Mouse (Mus musculus) kidney, adult 8-10 months (tissue): ENCODE measurements around the gene Gm20696.

ENCODE experiments used
- DNase-seq, 2 experiments: peaks; one replicate each; pipeline ENCODE4 v3.0.0; 2022

Gene Gm20696

DNA sequence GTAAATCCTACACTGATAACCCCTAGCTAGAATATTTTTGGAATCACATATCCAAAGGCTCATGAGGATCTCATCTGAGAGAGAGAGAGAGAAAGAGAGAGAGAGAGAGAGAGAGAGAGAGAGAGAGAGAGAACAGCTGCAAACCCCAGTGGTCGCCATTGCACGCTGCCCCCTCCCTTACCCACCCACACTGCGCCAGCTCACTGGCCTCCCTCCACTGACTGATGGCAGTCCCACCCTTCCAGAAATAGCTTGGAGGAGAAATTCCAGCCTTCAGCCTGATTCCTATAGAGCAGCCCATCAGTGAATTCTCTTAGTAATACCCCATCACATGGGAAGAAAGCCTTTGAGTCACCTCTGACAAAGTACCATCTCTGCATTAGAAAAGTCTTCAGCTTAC lies 415.4 kb downstream of the Gm20696 start:
- DNase-seq = no peak

DNA sequence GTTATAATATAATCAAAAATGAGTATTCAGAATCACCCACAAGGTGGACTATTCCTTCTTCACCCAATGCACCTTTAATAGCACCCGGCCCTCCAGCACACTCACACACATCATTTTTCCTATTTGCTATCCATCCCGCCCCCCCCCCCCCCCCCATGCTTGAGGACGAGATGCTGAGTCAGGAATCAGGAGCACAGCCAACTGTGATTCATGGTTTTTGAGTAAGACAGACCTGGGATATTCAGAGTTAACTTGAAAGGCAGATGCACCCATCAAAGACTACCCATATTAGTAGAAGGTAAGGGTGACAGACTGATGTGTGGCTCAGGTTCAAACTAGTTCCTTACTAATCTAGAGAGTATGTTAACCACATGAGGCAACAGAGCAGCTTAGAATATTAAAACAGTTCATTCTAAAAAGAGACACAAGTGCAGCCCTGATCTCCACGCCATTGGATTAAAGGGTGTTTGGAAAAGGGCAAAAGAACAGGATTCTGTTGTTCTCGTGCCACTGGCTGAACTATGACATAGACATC lies 417.0 kb downstream of the Gm20696 start:
- DNase-seq = no peak

DNA sequence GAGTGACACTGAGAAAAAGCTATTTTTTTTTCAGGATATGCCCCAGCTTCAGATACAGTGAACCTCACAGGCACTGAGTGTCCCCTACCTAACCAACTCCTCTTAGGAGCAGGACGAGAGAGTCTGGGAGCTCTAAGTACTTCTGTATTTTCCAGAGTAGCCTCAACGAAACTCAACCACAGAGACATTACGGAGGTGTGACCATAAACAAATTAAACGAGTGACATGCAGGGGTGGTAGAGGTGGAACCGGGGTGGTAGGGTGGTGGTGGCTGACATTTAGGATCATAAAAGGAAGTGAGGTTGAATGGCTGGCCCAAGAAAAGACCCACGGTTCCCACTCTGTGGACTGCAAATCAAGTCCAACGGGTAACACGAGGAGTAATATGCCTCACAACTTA lies 418.2 kb downstream of the Gm20696 start:
- DNase-seq = no peak

DNA sequence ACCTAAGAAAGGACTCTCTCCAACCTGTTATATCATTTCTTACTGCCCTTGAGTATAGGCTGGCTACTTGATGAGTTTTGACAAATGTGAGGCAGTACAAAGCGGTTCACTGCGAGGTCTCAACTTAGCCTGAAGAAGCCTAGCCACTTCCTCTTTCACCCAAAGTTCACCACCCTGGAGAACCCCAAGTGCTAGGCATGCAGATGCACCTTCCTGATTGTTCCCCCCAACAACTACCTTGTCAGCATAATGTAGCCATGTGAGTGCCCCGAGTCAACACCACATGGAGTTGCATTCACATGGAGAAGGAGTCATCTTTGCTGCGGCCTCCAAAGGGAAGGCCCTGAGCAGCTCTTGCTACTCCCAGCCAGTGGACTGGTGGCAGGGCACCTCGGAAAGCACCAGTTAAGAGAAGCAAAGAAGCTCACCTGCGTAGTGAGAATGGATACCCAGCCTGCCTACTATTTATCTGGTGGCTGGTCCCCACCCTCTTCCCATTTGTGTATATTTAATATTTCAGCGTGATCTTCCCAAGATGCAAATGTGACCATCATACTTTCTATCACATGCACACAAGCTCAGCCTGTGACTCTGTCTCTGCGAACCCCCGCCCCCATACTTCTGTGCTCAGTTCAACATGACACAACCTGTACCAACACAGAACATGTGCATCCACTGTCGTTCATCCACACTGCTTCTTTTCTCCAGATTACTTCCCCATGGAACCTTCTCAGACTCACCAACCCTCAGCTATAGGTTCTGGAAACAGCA lies 424.8 kb downstream of the Gm20696 start:
- DNase-seq = no peak

GRCm38 (mm10) chr6:99240764-99241163 lies 425.8 kb downstream of the Gm20696 start:
- no peak for DNase-seq

- DNase-seq = no peak
Observed at GRCm38 (mm10) chr6:99235588-99235987, 431.0 kb downstream of the Gm20696 start.

DNA sequence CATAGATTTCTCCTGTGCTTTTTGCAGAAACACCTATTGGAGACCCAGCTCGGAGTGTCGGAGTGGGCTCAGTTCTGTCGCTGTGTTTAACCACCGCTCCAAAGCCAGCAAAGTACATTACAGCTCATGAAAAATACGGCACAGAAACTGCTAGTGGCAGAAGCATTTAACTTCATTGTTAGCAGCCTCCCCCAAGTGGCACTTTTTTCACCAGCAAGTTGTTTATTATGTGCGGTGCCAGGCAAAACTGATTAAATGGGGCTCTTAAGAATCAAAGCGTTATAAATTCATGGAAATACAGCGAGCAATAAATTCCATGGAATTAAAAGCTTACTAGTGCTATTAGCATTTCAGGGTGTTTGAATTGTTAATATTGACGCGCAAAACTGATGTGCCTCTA lies 433.2 kb downstream of the Gm20696 start:
- DNase-seq = no peak

DNA sequence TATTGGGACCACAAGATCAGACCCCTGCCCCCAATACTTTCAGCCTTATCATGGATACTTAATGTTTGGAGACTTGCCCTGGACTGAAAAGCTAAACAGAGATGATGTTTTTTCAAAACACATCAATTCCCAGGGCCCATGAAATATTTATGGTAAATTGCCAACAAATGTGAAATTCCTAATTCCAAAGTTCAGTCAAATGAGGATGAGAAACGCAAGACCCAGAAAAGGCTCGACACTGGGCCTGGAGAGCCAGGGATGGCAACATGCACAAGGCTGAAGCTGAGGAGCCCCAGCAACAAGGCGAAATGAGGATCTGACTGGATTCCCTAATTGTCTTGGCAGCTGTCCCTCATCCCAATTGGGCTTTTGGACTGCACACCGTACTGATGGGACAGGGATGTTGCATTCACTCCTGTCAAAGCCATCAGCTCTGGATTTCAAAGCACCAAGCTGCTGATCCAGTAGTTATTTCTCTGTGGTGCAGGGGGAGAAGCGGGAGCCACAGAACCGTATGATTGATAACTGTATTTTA lies 438.2 kb downstream of the Gm20696 start:
- DNase-seq = no peak

DNA sequence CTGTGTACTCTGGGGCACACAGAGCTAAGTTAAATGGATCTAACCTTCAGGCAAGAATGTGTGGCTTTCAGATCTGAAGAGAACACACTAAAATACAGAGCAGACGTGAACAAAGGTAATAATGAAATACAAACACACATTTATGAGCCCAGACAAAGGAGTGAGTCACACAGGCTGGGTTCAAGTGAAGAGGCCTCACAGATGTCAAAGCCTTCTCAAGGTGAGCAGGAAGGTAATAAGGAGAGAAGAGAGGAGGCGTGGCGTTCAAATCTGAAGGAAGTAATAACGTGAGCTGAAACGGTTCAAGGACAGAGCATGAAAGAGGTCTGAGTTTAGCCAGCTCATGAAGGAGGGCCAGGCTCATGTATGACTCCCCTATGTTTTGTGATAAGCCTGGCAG lies 445.4 kb downstream of the Gm20696 start:
- no peak for DNase-seq

- no peak for DNase-seq
Observed at GRCm38 (mm10) chr6:99220472-99220871, 446.1 kb downstream of the Gm20696 start.

DNA sequence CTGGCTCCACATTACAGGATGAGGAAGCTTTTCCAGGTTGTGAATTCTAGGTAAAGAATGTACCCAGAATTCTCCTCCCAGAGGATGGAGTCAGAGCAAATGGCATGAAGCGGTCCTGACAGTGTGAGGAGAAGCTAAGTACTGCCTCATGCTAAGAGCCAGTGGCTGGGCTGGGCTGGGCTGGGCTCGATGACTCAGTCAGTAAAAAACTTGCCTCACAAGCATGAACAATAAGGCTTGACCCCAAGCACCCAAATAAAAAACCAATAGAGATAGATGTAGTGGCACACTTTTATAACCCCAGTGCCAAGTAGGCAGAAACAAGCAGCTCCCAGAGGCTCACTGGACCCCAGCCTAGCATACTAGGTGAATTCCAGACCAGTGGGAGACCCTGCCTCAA lies 448.8 kb downstream of the Gm20696 start:
- no peak for DNase-seq

- no peak for DNase-seq
Observed at GRCm38 (mm10) chr6:99217155-99217554, 449.4 kb downstream of the Gm20696 start.

DNA sequence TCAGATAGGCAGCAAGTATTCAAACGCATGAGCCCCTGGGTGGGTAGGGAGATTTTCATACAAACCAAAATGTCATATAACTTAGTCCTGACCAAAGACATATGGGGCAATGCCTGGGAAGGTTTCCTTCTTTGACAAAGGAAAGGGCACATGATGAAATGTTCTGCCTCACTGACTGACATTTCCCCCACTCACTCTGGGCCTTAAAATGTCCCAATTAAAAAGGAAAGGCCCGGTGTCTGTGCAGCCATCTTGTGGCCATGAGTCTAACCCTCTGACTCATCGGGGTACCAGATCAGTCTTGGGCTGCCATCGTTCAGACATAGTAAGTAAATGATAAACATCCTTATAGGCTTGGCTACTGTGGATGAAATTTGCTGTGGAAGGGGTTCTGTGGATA lies 454.1 kb downstream of the Gm20696 start:
- no peak for DNase-seq

- no peak for DNase-seq
Observed at GRCm38 (mm10) chr6:99211663-99212333, 454.8 kb downstream of the Gm20696 start.

DNA sequence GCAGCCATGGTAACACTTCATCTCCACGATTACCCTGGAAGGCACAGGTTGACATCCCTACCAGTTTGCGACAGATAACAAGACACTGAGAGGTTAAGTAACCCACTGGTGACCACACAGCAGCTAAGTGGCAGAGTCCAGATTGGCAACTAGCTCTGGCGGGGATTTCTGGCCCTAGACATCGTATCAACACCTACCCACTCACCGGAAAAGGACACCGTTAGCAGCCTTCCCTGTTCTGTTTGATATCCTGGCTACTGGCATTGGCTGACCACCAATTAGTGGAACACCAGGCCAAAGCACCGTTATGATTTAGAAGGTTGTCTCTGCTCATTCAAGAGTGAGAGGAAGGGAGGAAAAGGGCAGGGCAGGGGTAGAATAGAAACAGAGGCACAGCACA lies 456.4 kb downstream of the Gm20696 start:
- DNase-seq = no peak
